Comparison of ENCODE assay signal across 8 mouse cellular contexts in the genomic region with DNA sequence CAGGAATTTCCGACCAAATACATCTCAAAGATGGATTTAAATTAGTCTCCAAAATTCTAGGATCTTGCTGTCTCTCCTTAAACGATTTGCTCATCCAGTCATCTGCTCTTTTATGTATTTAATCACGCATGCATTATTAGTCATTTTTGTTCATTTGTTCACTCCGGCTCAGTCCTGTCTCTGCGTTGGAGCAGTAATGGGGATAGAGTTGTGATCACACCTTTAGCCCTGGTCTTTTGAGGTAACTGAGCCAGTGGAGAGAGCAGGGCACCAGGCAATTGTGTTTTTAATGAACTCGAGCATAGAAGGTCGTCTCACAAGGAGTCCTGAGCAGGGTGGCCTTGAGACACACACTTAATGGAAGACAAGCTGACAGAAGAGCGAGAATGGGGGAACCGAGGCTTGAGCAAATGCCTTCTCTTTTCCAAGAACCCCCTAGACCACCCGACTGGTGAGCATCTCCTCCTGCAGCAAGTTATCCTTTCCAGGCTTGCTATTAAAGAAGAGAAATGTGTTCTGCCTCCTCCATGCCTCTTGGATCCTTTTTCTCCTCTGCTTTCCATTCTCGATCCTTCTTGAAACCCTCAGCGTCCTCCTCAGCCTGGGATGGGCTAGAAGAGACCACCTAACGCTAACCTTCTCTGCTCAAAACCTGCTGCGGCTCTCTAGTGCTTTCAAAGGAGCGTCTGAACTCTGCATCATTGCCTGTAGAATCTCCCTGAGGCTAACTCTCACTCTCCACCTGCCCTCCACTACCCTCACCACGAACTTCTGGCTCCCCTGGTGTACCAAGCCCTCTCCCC. TPM values are rescaled to one million over a fixed set of nuclear protein-coding genes. Genes with fewer than 3 reads are reported as not detected.
DNase-seq lines count a peak whose midpoint lies in the region; ATAC-seq and TF ChIP-seq lines count a peak whose summit lies in the region.

No protein-coding gene starts in this region.

- H3K27me3 ChIP-seq in kidney, embryonic 14.5 days (ENCODE audit: control insufficient read depth, insufficient read depth, low read length): peaks cover 53% of the 10 kb centered on the region
- peaks cover 18% of the 10 kb centered on the region for H3K27me3 ChIP-seq in hindbrain, postnatal 0 days (ENCODE audit: insufficient read depth, low read length)
- H3K27me3 ChIP-seq in myocyte (ENCODE audit: control insufficient read depth, insufficient read depth, insufficient read length): no peaks in the 10 kb centered on the region

- DNase-seq in kidney, adult 9 months: no peak
- no peak for DNase-seq in hindbrain, postnatal 0 days (ENCODE audit: low spot score)
- no peak for DNase-seq in left cerebral cortex, adult 18-20 months (ENCODE audit: low spot score in 2 of 2)
- DNase-seq in right cerebral cortex, postnatal 36 days (ENCODE audit: low spot score in 2 of 2): no peak
- no peak for DNase-seq in urinary bladder, adult 18-20 months (ENCODE audit: low spot score in 2 of 2)

- H3K79me2 ChIP-seq in myocyte (ENCODE audit: control insufficient read depth, insufficient read depth): no peaks in the 10 kb centered on the region

- H3K27ac ChIP-seq in kidney, embryonic 14.5 days (ENCODE audit: low read depth, low read length): no peak overlapping the region
- H3K27ac ChIP-seq in cortical plate, adult 2 months (ENCODE audit: insufficient read depth, low read length): no peak overlapping the region
- no peak overlapping the region for H3K27ac ChIP-seq in hindbrain, postnatal 0 days

- no peak overlapping the region; the same call in 1 of the 2 replicates for H3K9ac ChIP-seq in kidney, embryonic 14.5 days (ENCODE audit: low read depth, low read length)
- H3K9ac ChIP-seq in hindbrain, postnatal 0 days (replicated peaks; ENCODE audit: low read length): peak overlapping the region; percentile 46

- no peaks in the 10 kb centered on the region; the same call in 1 of the 2 replicates for H3K4me1 ChIP-seq in kidney, embryonic 14.5 days (ENCODE audit: control insufficient read depth, insufficient read depth, low read length)
- H3K4me1 ChIP-seq in cortical plate, adult 2 months (ENCODE audit: control insufficient read depth, insufficient read depth, low read length): no peaks in the 10 kb centered on the region; the same call in 1 of the 2 replicates
- no peaks in the 10 kb centered on the region for H3K4me1 ChIP-seq in hindbrain, postnatal 0 days (ENCODE audit: insufficient read depth, low read length)

- no peak for TF ChIP-seq POLR2A in cortical plate, adult 2 months (IDR thresholded peaks at IDR 0.05; ENCODE audit: extremely low read depth, insufficient read depth, low read length)
- TF ChIP-seq POLR2A in myocyte (IDR thresholded peaks at IDR 0.05; ENCODE audit: insufficient read length, low read depth): no peak

- H3K36me3 ChIP-seq in kidney, embryonic 14.5 days (ENCODE audit: control insufficient read depth, insufficient read depth, low read length): no peaks in the 10 kb centered on the region
- H3K36me3 ChIP-seq in hindbrain, postnatal 0 days (ENCODE audit: insufficient read depth, low read length): no peaks in the 10 kb centered on the region
- H3K36me3 ChIP-seq in myocyte (ENCODE audit: control insufficient read depth, insufficient read depth): no peaks in the 10 kb centered on the region

- no peaks in the 10 kb centered on the region for H3K9me3 ChIP-seq in kidney, embryonic 14.5 days (ENCODE audit: control insufficient read depth, low read length)
- no peaks in the 10 kb centered on the region for H3K9me3 ChIP-seq in hindbrain, postnatal 0 days (ENCODE audit: low read length)

- WGBS in kidney, embryonic 14.5 days: 11% methylated on average over 16 of the region's 16 CpGs
- WGBS in hindbrain, postnatal 0 days: 9% methylated on average over 16 of the region's 16 CpGs

- no peak for TF ChIP-seq CTCF in cortical plate, adult 2 months (IDR thresholded peaks at IDR 0.05; ENCODE audit: extremely low read depth, insufficient read depth, low read length)
- TF ChIP-seq CTCF in hindbrain, postnatal 0 days (IDR thresholded peaks at IDR 0.05; ENCODE audit: low read depth): no peak

- no peak overlapping the region for H3ac ChIP-seq in myocyte (ENCODE audit: control insufficient read depth, insufficient read length)

- H3K4me2 ChIP-seq in kidney, embryonic 14.5 days (replicated peaks; ENCODE audit: low read depth, low read length): peak overlapping the region; percentile 41
- H3K4me2 ChIP-seq in hindbrain, postnatal 0 days (ENCODE audit: low read depth, low read length): peak overlapping the region; percentile 61
- peak overlapping the region; percentile 41 for H3K4me2 ChIP-seq in myocyte (ENCODE audit: low read depth)

- no peak for ATAC-seq in kidney, embryonic 14.5 days (ENCODE audit: low FRiP score, low TSS enrichment)
- ATAC-seq in hindbrain, postnatal 0 days: no peak

- peak overlapping the region; percentile 43 for H3K4me3 ChIP-seq in kidney, embryonic 14.5 days (ENCODE audit: low read length)
- H3K4me3 ChIP-seq in cortical plate, adult 2 months (ENCODE audit: insufficient read depth, low read length): peak overlapping the region; percentile 43
- peak overlapping the region; percentile 42 for H3K4me3 ChIP-seq in hindbrain, postnatal 0 days (ENCODE audit: low read length)
- H3K4me3 ChIP-seq in myocyte: peak overlapping the region; percentile 25

TF ChIP-seq in myocyte, 11 proteins besides CTCF, POLR2A, EP300 and RAD21:
- TF ChIP-seq SRF (IDR thresholded peaks at IDR 0.05; ENCODE audit: control insufficient read depth, insufficient read length, low read depth) (no peak), TCF3 (IDR thresholded peaks at IDR 0.05; ENCODE audit: insufficient read length, low read depth) (no peak), POLR2AphosphoS2 (IDR thresholded peaks at IDR 0.05; ENCODE audit: insufficient read length, low read depth) (no peak), TCF12 (IDR thresholded peaks at IDR 0.05; ENCODE audit: insufficient read depth, poor library complexity, severe bottlenecking) (no peak), MYOD1 (IDR thresholded peaks at IDR 0.05; ENCODE audit: control insufficient read depth in 1 of 3, insufficient read length in 2 of 3, low read depth in 2 of 3) (no peak), CEBPB (IDR thresholded peaks at IDR 0.05; ENCODE audit: insufficient read depth, poor library complexity, severe bottlenecking) (no peak), MAX (IDR thresholded peaks at IDR 0.05; ENCODE audit: low read depth) (no peak), MYOG (IDR thresholded peaks at IDR 0.05; ENCODE audit: control insufficient read depth in 1 of 3, insufficient read depth in 1 of 3, insufficient read length in 2 of 3, low read depth in 2 of 3) (no peak), USF1 (IDR thresholded peaks at IDR 0.05; ENCODE audit: low read depth) (no peak), E2F4 (IDR thresholded peaks at IDR 0.05; ENCODE audit: insufficient read depth) (no peak), REST (IDR thresholded peaks at IDR 0.05; ENCODE audit: insufficient read depth, insufficient read length) (no peak)

RNA-seq across cellular contexts. Expression of gene Fosb, which starts 8.2 kb away (rescaled TPM):
- 0.14 and 0.20 TPM in 2 replicates for polyA plus RNA-seq in kidney, embryonic 14.5 days (2014; fragmentation: Nextera tagmentation; extraction: Ambion mirVana)
- polyA plus RNA-seq in cortical plate, adult 2 months (2012; rRNA removed): 5.1 and 7.1 TPM in 2 replicates
- 0.31 and 1.0 TPM in 2 replicates for total RNA-seq in hindbrain, postnatal 0 days (2014; rRNA removed)
- 0.09 and 0.11 TPM in 2 replicates for polyA plus RNA-seq in hindbrain, postnatal 0 days (2015; fragmentation: Nextera tagmentation; extraction: Ambion mirVana)
- polyA plus RNA-seq in myocyte (2012; fragmentation: generic; extraction: Trizol): 0.82 TPM
- 10 to 100 TPM; 20.9 to 54.7 TPM for total RNA-seq in left cerebral cortex, adult 18-20 months (2021)

RNA-seq across cellular contexts. Expression of gene Rtn2, which starts 19.2 kb away (rescaled TPM):
- 5.4 and 5.7 TPM in 2 replicates for polyA plus RNA-seq in kidney, embryonic 14.5 days (2014; fragmentation: Nextera tagmentation; extraction: Ambion mirVana)
- polyA plus RNA-seq in cortical plate, adult 2 months (2012; rRNA removed): 140 TPM in 2 replicates
- 151 and 155 TPM in 2 replicates for total RNA-seq in hindbrain, postnatal 0 days (2014; rRNA removed)
- polyA plus RNA-seq in hindbrain, postnatal 0 days (2015; fragmentation: Nextera tagmentation; extraction: Ambion mirVana): 98.4 and 101 TPM in 2 replicates
- polyA plus RNA-seq in myocyte (2012; fragmentation: generic; extraction: Trizol): 340 TPM
- total RNA-seq in left cerebral cortex, adult 18-20 months (2021): 100 to 1,000 TPM; 128 to 129 TPM

RNA-seq across cellular contexts. Expression of gene Ppm1n, which starts 21.8 kb away (rescaled TPM):
- polyA plus RNA-seq in kidney, embryonic 14.5 days (2014; fragmentation: Nextera tagmentation; extraction: Ambion mirVana): not detected in 2 replicates
- polyA plus RNA-seq in cortical plate, adult 2 months (2012; rRNA removed): 0.21 and 0.23 TPM in 2 replicates
- total RNA-seq in hindbrain, postnatal 0 days (2014; rRNA removed): 2.1 and 2.9 TPM in 2 replicates
- 2.0 and 2.5 TPM in 2 replicates for polyA plus RNA-seq in hindbrain, postnatal 0 days (2015; fragmentation: Nextera tagmentation; extraction: Ambion mirVana)
- 0.42 TPM for polyA plus RNA-seq in myocyte (2012; fragmentation: generic; extraction: Trizol)
- total RNA-seq in left cerebral cortex, adult 18-20 months (2021): not detected

RNA-seq across cellular contexts. Expression of gene Vasp, which starts 30.0 kb away (rescaled TPM):
- 54.2 and 56.5 TPM in 2 replicates for polyA plus RNA-seq in kidney, embryonic 14.5 days (2014; fragmentation: Nextera tagmentation; extraction: Ambion mirVana)
- polyA plus RNA-seq in cortical plate, adult 2 months (2012; rRNA removed): 15.3 and 16.5 TPM in 2 replicates
- 62.6 and 68.3 TPM in 2 replicates for total RNA-seq in hindbrain, postnatal 0 days (2014; rRNA removed)
- 35.5 and 37.0 TPM in 2 replicates for polyA plus RNA-seq in hindbrain, postnatal 0 days (2015; fragmentation: Nextera tagmentation; extraction: Ambion mirVana)
- 189 TPM for polyA plus RNA-seq in myocyte (2012; fragmentation: generic; extraction: Trizol)
- 10 to 100 TPM; 13.6 to 15.1 TPM for total RNA-seq in left cerebral cortex, adult 18-20 months (2021)

RNA-seq across cellular contexts. Expression of gene Ercc1, which starts 42.9 kb away (rescaled TPM):
- 95.2 and 102 TPM in 2 replicates for polyA plus RNA-seq in kidney, embryonic 14.5 days (2014; fragmentation: Nextera tagmentation; extraction: Ambion mirVana)
- 53.8 and 59.1 TPM in 2 replicates for polyA plus RNA-seq in cortical plate, adult 2 months (2012; rRNA removed)
- total RNA-seq in hindbrain, postnatal 0 days (2014; rRNA removed): 44.1 and 46.1 TPM in 2 replicates
- polyA plus RNA-seq in hindbrain, postnatal 0 days (2015; fragmentation: Nextera tagmentation; extraction: Ambion mirVana): 69.0 and 74.2 TPM in 2 replicates
- polyA plus RNA-seq in myocyte (2012; fragmentation: generic; extraction: Trizol): 83.1 TPM
- 10 to 100 TPM; 39.1 to 45.2 TPM for total RNA-seq in left cerebral cortex, adult 18-20 months (2021)

Comparison
In these comparisons a context has a peak if more than half of its experiments do, and no peak if none do; other contexts are left out.
1. RNA of gene Rtn2, which starts 19.2 kb away (polyA plus RNA-seq): 340 TPM in myocyte (single experiment), 140 TPM in cortical plate, adult 2 months and 98.4 to 101 TPM in hindbrain, postnatal 0 days; 5.4 to 5.7 TPM in kidney, embryonic 14.5 days; every median in the first group is over 10 times any median in the second.
2. Peak in every context shown above with its lines, with median percentiles within 50 percentile points of each other: H3K4me2 ChIP-seq and H3K4me3 ChIP-seq.